Mouse (Mus musculus) hindbrain, embryonic 13.5 days (tissue): ENCODE data around the gene Cd160. TPM values are rescaled to one million over a fixed set of nuclear protein-coding genes. Genes with fewer than 3 reads are reported as not detected.

Experiments
- ATAC-seq: fragments of 200-750 bp; cut with Nextera tagmentation; 2 replicates; pipeline ENCODE4 v1.8.0; 2017; ENCODE audit warnings: moderate TSS enrichment; ENCODE audit not compliant: low FRiP score
- H3K27ac ChIP-seq: fragments of 300-500 bp; sonication (generic); 2 replicates; pipeline ENCODE4 v1.5.1; 2015; ENCODE audit warnings: inconsistent platforms, mild to moderate bottlenecking, moderate library complexity
- H3K27me3 ChIP-seq: fragments of 300-500 bp; sonication (generic); 2 replicates; pipeline ENCODE4 v1.6.1; 2015; ENCODE audit warnings: mild to moderate bottlenecking, inconsistent platforms
- H3K36me3 ChIP-seq: fragments of 300-500 bp; sonication (generic); 2 replicates; pipeline ENCODE4 v1.6.1; 2015; ENCODE audit warnings: mild to moderate bottlenecking, inconsistent platforms
- H3K4me1 ChIP-seq: fragments of 300-500 bp; sonication (generic); replicated peaks from 2 replicates; pipeline ENCODE4 v1.6.1; 2015; ENCODE audit warnings: inconsistent platforms
- H3K4me2 ChIP-seq: fragments of 300-500 bp; sonication (generic); 2 replicates; pipeline ENCODE4 v1.6.1; 2015; ENCODE audit warnings: inconsistent platforms, mild to moderate bottlenecking, moderate library complexity
- H3K4me3 ChIP-seq: fragments of 300-500 bp; sonication (generic); 2 replicates; pipeline ENCODE4 v1.5.1; 2015; ENCODE audit warnings: mild to moderate bottlenecking, inconsistent platforms
- H3K9ac ChIP-seq: fragments of 300-500 bp; sonication (generic); 2 replicates; pipeline ENCODE4 v1.6.1; 2015; ENCODE audit warnings: mild to moderate bottlenecking, inconsistent platforms
- H3K9me3 ChIP-seq: fragments of 300-500 bp; sonication (generic); 2 replicates; pipeline ENCODE4 v1.6.1; 2016; ENCODE audit warnings: inconsistent platforms
- WGBS: fragments of 180-500 bp; shearing (Covaris S2); methylation state at CpG from one replicate; pipeline ENCODE4 v1.1.7; 2015; 5-methylcytosine and 5-hydroxymethylcytosine counted together
- polyA plus RNA-seq: library from polyadenylated mRNA; unstranded; fragments of >200 nt; fragmentation: Nextera tagmentation; extraction: Ambion mirVana; gene quantifications from 2 replicates; pipeline ENCODE4 v1.2.1, GENCODE M21; 2015

Gene Cd160
- 0.19 and 0.30 TPM in 2 replicates for polyA plus RNA-seq

GRCm38 (mm10) chr3:96828984-96829383 is at the start of gene Cd160, which contains the start of gene Pdzk1:
Cd160 (minus strand) TSS chr3:96829351.
Pdzk1 (plus strand) TSS chr3:96829284.
- H3K4me2 ChIP-seq: no peak within 1 kb of the TSS
- H3K27ac ChIP-seq: no peak within 1 kb of the TSS
- H3K9me3 ChIP-seq: no peaks in the 10 kb centered on the region
- no peak within 1 kb of the TSS for H3K9ac ChIP-seq
- H3K4me3 ChIP-seq: no peak within 1 kb of the TSS
- H3K27me3 ChIP-seq: no peaks in the 10 kb centered on the region
- no peaks in the 10 kb centered on the region for H3K4me1 ChIP-seq
- H3K36me3 ChIP-seq: no peaks in the 10 kb centered on the region
- no peak for ATAC-seq
- WGBS: 61% methylated on average over 1 of the region's 1 CpGs

DNA sequence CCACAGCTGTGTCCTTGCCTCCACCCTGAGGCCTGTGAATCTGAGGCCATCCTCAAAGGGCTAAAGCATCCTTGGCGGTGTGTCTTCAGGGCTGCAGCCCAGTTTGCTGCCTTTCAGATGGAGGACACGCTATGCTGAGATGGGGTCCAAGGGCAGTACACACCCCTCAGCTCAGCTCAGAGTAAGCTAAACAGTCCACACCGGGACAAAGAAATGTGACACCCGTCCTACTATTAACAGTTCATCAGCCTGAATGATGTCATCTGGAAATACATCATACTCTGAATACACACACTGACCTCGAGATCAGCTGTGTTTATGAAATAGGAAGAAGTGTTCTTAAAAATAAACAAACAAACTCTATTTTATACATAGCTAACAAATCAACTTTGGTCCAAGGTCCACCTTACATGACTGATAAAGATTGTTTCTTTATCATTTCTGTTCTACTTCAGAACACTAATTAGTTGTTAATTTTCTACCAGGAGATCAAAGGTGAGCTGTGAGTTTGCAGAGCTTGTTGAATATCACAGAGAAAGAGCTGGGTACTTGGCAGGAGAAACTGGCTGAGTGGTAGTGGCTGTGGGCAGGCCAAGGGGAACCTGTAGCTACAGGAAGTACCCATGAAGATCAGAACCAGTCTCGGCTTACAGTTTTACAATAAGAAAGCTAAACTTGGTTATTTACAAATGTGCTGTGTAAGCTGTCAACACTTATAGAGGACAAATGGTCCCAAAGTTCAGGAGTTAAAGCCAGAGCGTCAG is 45.8 kb upstream of the Cd160 start:
- Histone ChIP-seq H3K4me3 (no peak overlapping the region), H3K4me1 (no peaks in the 10 kb centered on the region), H3K27me3 (no peaks in the 10 kb centered on the region), H3K36me3 (peaks cover 89% of the 10 kb centered on the region), H3K4me2 (no peak overlapping the region), H3K27ac (no peak overlapping the region), H3K9me3 (no peaks in the 10 kb centered on the region), H3K9ac (no peak overlapping the region)
- no peak for ATAC-seq
- WGBS: 91% methylated on average over 7 of the region's 7 CpGs

DNA sequence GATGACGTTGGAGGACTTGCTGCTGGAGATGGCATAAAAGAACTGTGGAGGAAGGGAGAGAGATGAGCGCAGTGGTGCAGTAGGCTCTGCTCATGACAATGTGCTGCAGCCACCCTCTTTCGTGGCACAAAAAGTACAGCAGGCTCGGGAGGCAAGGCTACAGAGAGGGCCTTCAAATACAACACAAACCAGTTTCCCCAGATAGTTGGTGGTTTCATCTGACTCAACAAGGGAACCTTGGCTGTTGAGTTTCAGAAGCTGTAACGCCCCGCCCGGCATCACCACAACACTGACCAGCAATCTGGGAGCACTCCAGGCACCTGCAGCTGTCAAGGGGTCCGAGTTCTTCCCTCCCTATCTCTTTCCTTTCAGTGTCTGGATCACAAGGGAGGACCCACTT is 43.4 kb upstream of the Cd160 start:
- Histone ChIP-seq H3K27me3 (no peaks in the 10 kb centered on the region), H3K27ac (no peak overlapping the region), H3K9ac (no peak overlapping the region), H3K4me1 (no peaks in the 10 kb centered on the region), H3K9me3 (no peaks in the 10 kb centered on the region), H3K36me3 (peaks cover 92% of the 10 kb centered on the region), H3K4me2 (no peak overlapping the region), H3K4me3 (no peak overlapping the region)
- ATAC-seq: no peak
- 97% methylated on average over 8 of the region's 8 CpGs for WGBS

- Histone ChIP-seq H3K27ac (no peak overlapping the region), H3K27me3 (no peaks in the 10 kb centered on the region), H3K4me2 (no peak overlapping the region), H3K9me3 (no peaks in the 10 kb centered on the region), H3K36me3 (peaks cover 87% of the 10 kb centered on the region), H3K4me3 (no peak overlapping the region), H3K4me1 (no peaks in the 10 kb centered on the region), H3K9ac (no peak overlapping the region)
- no peak for ATAC-seq
- 95% methylated on average over 8 of the region's 8 CpGs for WGBS
Observed at GRCm38 (mm10) chr3:96871070-96871469, 41.9 kb upstream of the Cd160 start.

- peaks cover 80% of the 10 kb centered on the region for H3K36me3 ChIP-seq
- H3K4me1 ChIP-seq: no peaks in the 10 kb centered on the region
- H3K27ac ChIP-seq: no peak overlapping the region
- no peak overlapping the region for H3K4me3 ChIP-seq
- no peak overlapping the region for H3K4me2 ChIP-seq
- H3K9me3 ChIP-seq: no peaks in the 10 kb centered on the region
- no peak overlapping the region for H3K9ac ChIP-seq
- ATAC-seq: no peak
- 93% methylated on average over 2 of the region's 2 CpGs for WGBS
- H3K27me3 ChIP-seq: no peaks in the 10 kb centered on the region
Observed at GRCm38 (mm10) chr3:96870270-96870669, 41.1 kb upstream of the Cd160 start.

- Histone ChIP-seq H3K9me3 (no peaks in the 10 kb centered on the region), H3K27ac (no peak overlapping the region), H3K4me3 (no peak overlapping the region), H3K9ac (no peak overlapping the region), H3K4me2 (no peak overlapping the region), H3K27me3 (no peaks in the 10 kb centered on the region), H3K4me1 (no peaks in the 10 kb centered on the region), H3K36me3 (peaks cover 69% of the 10 kb centered on the region)
- WGBS: 89% methylated on average over 7 of the region's 7 CpGs
- no peak for ATAC-seq
Observed at GRCm38 (mm10) chr3:96869091-96869490, 39.9 kb upstream of the Cd160 start.

GRCm38 (mm10) chr3:96868566-96868965 is 39.4 kb upstream of the Cd160 start:
- H3K36me3 ChIP-seq: peaks cover 64% of the 10 kb centered on the region
- no peak overlapping the region for H3K4me2 ChIP-seq
- no peaks in the 10 kb centered on the region for H3K27me3 ChIP-seq
- H3K4me1 ChIP-seq: no peaks in the 10 kb centered on the region
- no peak overlapping the region for H3K9ac ChIP-seq
- 95% methylated on average over 8 of the region's 8 CpGs for WGBS
- H3K4me3 ChIP-seq: no peak overlapping the region
- no peak overlapping the region for H3K27ac ChIP-seq
- H3K9me3 ChIP-seq: no peaks in the 10 kb centered on the region
- no peak for ATAC-seq

GRCm38 (mm10) chr3:96867863-96868262 is 38.7 kb upstream of the Cd160 start:
- WGBS: 91% methylated on average over 3 of the region's 3 CpGs
- Histone ChIP-seq H3K36me3 (peaks cover 57% of the 10 kb centered on the region), H3K27ac (no peak overlapping the region), H3K27me3 (no peaks in the 10 kb centered on the region), H3K4me1 (no peaks in the 10 kb centered on the region), H3K4me3 (no peak overlapping the region), H3K4me2 (no peak overlapping the region), H3K9me3 (no peaks in the 10 kb centered on the region), H3K9ac (no peak overlapping the region)
- ATAC-seq: no peak

DNA sequence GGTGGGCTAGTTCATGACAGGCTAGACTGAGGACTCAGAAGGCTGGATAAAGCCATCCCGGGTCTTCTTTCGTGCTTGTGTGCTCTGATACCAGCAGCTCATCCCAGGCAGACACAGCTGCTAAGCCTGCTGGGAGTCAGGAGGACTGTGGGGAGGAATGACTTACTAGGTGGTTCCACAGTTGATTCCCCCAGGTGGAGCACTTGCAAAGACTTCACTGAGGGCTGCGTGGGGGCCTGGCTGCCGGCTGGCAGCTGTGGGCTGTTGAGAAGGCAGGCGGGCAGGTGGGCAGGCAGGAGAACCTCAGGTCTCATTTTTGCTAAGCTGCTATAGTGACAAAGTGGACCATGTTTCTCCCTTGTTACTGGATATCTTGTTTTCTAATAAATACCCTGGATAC is 31.3 kb upstream of the Cd160 start:
- Histone ChIP-seq H3K4me3 (no peak overlapping the region), H3K9ac (no peak overlapping the region), H3K27ac (no peak overlapping the region), H3K36me3 (peaks cover 5% of the 10 kb centered on the region; the same call in 1 of the 2 replicates), H3K9me3 (no peaks in the 10 kb centered on the region), H3K4me1 (no peaks in the 10 kb centered on the region), H3K4me2 (no peak overlapping the region), H3K27me3 (no peaks in the 10 kb centered on the region)
- 93% methylated on average over 5 of the region's 5 CpGs for WGBS
- ATAC-seq: no peak

DNA sequence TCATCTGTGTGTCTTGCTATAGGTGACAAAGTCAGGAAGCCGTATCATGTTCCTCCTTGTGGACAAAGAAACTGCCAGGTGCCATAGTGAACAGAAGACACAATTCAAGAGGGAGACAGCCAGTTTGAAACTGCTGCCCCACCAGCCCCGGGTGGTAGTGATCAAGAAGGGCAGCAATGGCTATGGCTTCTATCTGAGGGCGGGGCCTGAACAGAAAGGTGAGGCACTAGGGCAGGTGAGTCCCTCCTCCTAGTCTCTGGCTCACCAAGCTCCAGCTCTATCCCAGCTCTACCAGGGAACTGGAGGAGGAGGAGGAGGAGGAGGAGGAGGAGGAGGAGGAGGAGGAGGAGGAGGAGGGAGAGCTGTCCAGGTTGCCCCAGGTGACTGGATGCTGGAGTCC is 26.7 kb upstream of the Cd160 start:
- WGBS: 88% methylated on average over 3 of the region's 3 CpGs
- Histone ChIP-seq H3K27ac (no peak overlapping the region), H3K36me3 (peaks cover 5% of the 10 kb centered on the region; the same call in 1 of the 2 replicates), H3K9ac (no peak overlapping the region), H3K4me2 (no peak overlapping the region), H3K4me1 (no peaks in the 10 kb centered on the region), H3K9me3 (no peaks in the 10 kb centered on the region), H3K4me3 (no peak overlapping the region), H3K27me3 (no peaks in the 10 kb centered on the region)
- no peak for ATAC-seq

DNA sequence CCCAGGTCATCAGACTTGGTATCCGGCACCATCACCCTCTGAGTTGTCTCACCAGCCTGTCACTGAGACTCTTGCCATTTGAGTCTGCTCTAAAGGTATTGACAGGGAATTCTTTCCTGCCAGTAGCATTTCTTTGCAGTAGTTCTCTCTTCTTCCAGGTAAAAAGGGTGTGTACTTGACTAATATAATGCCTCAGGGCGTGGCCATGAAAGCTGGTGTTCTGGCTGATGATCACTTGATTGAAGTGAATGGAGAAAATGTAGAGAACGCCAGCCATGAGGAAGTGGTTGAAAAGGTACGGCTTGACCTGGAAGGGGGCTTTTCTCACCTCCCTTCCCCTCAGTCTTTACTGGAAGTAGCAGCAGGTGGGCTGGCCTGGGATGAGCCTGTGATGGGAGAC is 25.2 kb upstream of the Cd160 start:
- ATAC-seq: no peak
- Histone ChIP-seq H3K9me3 (no peaks in the 10 kb centered on the region), H3K4me2 (no peak overlapping the region), H3K27ac (no peak overlapping the region), H3K9ac (no peak overlapping the region), H3K27me3 (no peaks in the 10 kb centered on the region), H3K36me3 (peaks cover 5% of the 10 kb centered on the region; the same call in 1 of the 2 replicates), H3K4me1 (no peaks in the 10 kb centered on the region), H3K4me3 (no peak overlapping the region)
- WGBS: 91% methylated on average over 4 of the region's 4 CpGs

GRCm38 (mm10) chr3:96852561-96852960 is 23.4 kb upstream of the Cd160 start:
- WGBS: 80% methylated on average over 6 of the region's 6 CpGs
- ATAC-seq: no peak
- Histone ChIP-seq H3K9ac (no peak overlapping the region), H3K9me3 (no peaks in the 10 kb centered on the region), H3K4me2 (no peak overlapping the region), H3K4me3 (no peak overlapping the region), H3K27me3 (no peaks in the 10 kb centered on the region), H3K27ac (no peak overlapping the region), H3K36me3 (peaks cover 4% of the 10 kb centered on the region; the same call in 1 of the 2 replicates), H3K4me1 (no peaks in the 10 kb centered on the region)

DNA sequence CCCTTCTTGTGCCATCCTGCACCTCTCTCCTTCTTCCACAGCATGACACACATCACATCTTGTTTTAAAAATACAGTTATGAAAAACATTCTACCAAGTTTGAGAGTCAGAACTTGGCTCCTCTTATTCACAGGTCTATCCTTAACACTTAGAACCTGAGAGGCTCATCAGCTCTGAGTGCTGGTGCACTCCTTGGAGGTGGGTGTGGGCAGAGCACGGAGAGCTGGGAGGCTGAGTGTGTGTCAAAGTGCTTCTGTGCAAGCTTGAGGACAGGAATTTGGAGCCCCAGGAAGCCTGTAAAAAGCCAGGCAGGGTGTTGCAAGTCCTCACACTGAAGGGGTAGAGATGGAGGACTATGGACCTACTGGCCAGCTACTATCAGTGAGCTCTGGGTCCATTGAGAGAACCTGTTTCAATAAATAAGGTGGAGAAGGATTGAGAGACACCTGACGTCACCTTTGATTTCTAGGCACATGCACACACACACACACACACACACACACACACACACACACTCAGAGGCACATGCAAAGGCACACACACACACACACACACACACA is 20.1 kb upstream of the Cd160 start:
- Histone ChIP-seq H3K27me3 (no peaks in the 10 kb centered on the region), H3K27ac (no peak overlapping the region), H3K4me3 (no peak overlapping the region), H3K4me2 (no peak overlapping the region), H3K4me1 (no peaks in the 10 kb centered on the region), H3K9me3 (no peaks in the 10 kb centered on the region), H3K36me3 (no peaks in the 10 kb centered on the region), H3K9ac (no peak overlapping the region)
- ATAC-seq: no peak
- WGBS: 92% methylated on average over 2 of the region's 2 CpGs
